Mouse (Mus musculus) CH12.LX (cell line): ENCODE measurements around the gene Itprid2.

Source experiments
- CTCF ChIP-seq, 2 experiments: IDR thresholded peaks in 1 of 2; conservative IDR thresholded peaks in 1 of 2; 2 replicates each; pipeline ENCODE4 v1.5.1; 2011 to 2012; ENCODE audit warnings: low read depth in 2 of 2, low read length in 2 of 2, improper control_type of control experiment in 1 of 2, inconsistent platforms in 1 of 2, mild to moderate bottlenecking in 1 of 2, moderate library complexity in 1 of 2
- E2F4 ChIP-seq: IDR thresholded peaks from 2 replicates; pipeline ENCODE4 v1.6.1; 2011; ENCODE audit warnings: low read depth, low read length, improper control_type of control experiment; ENCODE audit not compliant: insufficient replicate concordance
- HCFC1 ChIP-seq: IDR thresholded peaks from 2 replicates; pipeline ENCODE4 v1.6.1; 2012; ENCODE audit warnings: low read depth, mild to moderate bottlenecking, inconsistent platforms, low read length, improper control_type of control experiment
- MYC ChIP-seq: IDR thresholded peaks from 2 replicates; pipeline ENCODE4 v1.6.1; 2011; ENCODE audit warnings: low read depth, mild to moderate bottlenecking, improper control_type of control experiment, low read length
- POLR2A ChIP-seq: IDR thresholded peaks from 2 replicates; pipeline ENCODE4 v1.6.1; 2011; ENCODE audit warnings: low read depth, mild to moderate bottlenecking, improper control_type of control experiment, low read length
- RCOR1 ChIP-seq: conservative IDR thresholded peaks from 2 replicates; pipeline ENCODE4 v1.6.1; 2012; ENCODE audit warnings: low read depth, mild to moderate bottlenecking, inconsistent platforms, low read length, improper control_type of control experiment
- USF2 ChIP-seq: conservative IDR thresholded peaks from 2 replicates; pipeline ENCODE4 v1.6.1; 2011; ENCODE audit warnings: low read depth, low read length, improper control_type of control experiment
- ZNF384 ChIP-seq: IDR thresholded peaks from 2 replicates; pipeline ENCODE4 v1.6.1; 2012; ENCODE audit warnings: low read depth, low read length, improper control_type of control experiment, inconsistent platforms

- TF ChIP-seq POLR2A: no peak
- no peak for TF ChIP-seq RCOR1
- no peak for TF ChIP-seq USF2
- TF ChIP-seq HCFC1: no peak
- no peak for TF ChIP-seq CTCF (conservative IDR thresholded peaks at IDR 0.05 in 1 of 2, IDR thresholded peaks at IDR 0.05 in 1 of 2; ENCODE audit: low read depth in 2 of 2, low read length in 2 of 2)
- TF ChIP-seq ZNF384: no peak
- TF ChIP-seq E2F4: no peak
- TF ChIP-seq MYC: no peak
These were observed 3.8 kb downstream of the Itprid2 start for GRCm38 (mm10) chr2:79638924-79639323.
